Mouse (Mus musculus): ENCODE data around the gene Slc6a6.
A peak's percentile ranks its signal among the peaks of the same experiment; 100 is the strongest.

Gene Slc6a6

GRCm38 (mm10) chr6:91729677-91730127 is 45.8 kb downstream of the Slc6a6 start:
- DNase-seq, result peak; percentile 80

GRCm38 (mm10) chr6:91732138-91732537 is 48.3 kb downstream of the Slc6a6 start:
- no peak for DNase-seq

GRCm38 (mm10) chr6:91736471-91736870 is 52.6 kb downstream of the Slc6a6 start:
- DNase-seq, result peak; percentile 76

GRCm38 (mm10) chr6:91737451-91737850 is 53.6 kb downstream of the Slc6a6 start:
- no peak for DNase-seq

- peak; percentile 53 for DNase-seq
Observed at GRCm38 (mm10) chr6:91738058-91738457, 54.2 kb downstream of the Slc6a6 start.

- DNase-seq, result peak; percentile 68
Observed at GRCm38 (mm10) chr6:91741046-91741445, 57.2 kb downstream of the Slc6a6 start.

GRCm38 (mm10) chr6:91742466-91742865 is 58.6 kb downstream of the Slc6a6 start:
- no peak for DNase-seq

GRCm38 (mm10) chr6:91742995-91743394 is 59.1 kb downstream of the Slc6a6 start:
- no peak for DNase-seq

GRCm38 (mm10) chr6:91743886-91744285 is 60.0 kb downstream of the Slc6a6 start:
- DNase-seq, result no peak

GRCm38 (mm10) chr6:91745246-91745645 is 61.4 kb downstream of the Slc6a6 start:
- no peak for DNase-seq

- no peak for DNase-seq
Observed at GRCm38 (mm10) chr6:91745947-91746582, 62.2 kb downstream of the Slc6a6 start.

GRCm38 (mm10) chr6:91746776-91747175 is 62.9 kb downstream of the Slc6a6 start:
- DNase-seq, result no peak

- DNase-seq, result peak; percentile 34
Observed at GRCm38 (mm10) chr6:91750976-91751375, 67.1 kb downstream of the Slc6a6 start.

GRCm38 (mm10) chr6:91752884-91753283 is 69.0 kb downstream of the Slc6a6 start:
- DNase-seq, result no peak

GRCm38 (mm10) chr6:91754098-91754497 is 70.2 kb downstream of the Slc6a6 start:
- no peak for DNase-seq

GRCm38 (mm10) chr6:91754845-91755244 is 71.0 kb downstream of the Slc6a6 start:
- DNase-seq, result no peak

GRCm38 (mm10) chr6:91762051-91762742 is 78.3 kb downstream of the Slc6a6 start:
- DNase-seq, result no peak

- DNase-seq, result no peak
Observed at GRCm38 (mm10) chr6:91767550-91767949, 83.7 kb downstream of the Slc6a6 start.

GRCm38 (mm10) chr6:91773951-91774350 is 90.1 kb downstream of the Slc6a6 start:
- DNase-seq, result no peak

GRCm38 (mm10) chr6:91776543-91776942 is 92.7 kb downstream of the Slc6a6 start:
- peak; percentile 65 for DNase-seq

- DNase-seq, result no peak
Observed at GRCm38 (mm10) chr6:91779206-91779605, 95.4 kb downstream of the Slc6a6 start.

- DNase-seq, result no peak
Observed at GRCm38 (mm10) chr6:91785018-91785417, 101.2 kb downstream of the Slc6a6 start.

- DNase-seq, result no peak
Observed at GRCm38 (mm10) chr6:91788311-91788798, 104.5 kb downstream of the Slc6a6 start.

- DNase-seq, result no peak
Observed at GRCm38 (mm10) chr6:91795640-91796039, 111.8 kb downstream of the Slc6a6 start.
